10 mouse cellular contexts compared by ENCODE assay signal in the genomic region with DNA sequence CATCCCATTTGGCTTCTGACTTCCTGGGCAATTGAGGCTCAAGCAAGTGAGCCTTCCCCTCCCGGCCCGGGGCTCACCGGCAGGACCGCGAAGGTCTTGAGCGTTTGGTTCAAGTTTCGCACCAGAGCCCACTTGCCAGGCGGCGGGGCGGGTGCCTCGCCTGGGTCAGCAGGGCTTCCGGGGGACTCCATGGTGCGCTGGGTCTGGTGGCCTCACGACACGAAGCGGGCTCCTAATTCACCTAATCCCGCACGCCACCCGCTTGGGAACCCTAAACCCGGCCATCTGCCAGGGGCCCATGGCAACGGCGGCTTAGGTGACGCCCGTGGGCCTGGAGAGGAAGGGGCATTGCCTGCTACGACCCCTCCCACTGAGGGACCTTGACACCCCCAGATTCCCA. TPM values are rescaled to one million over a fixed set of nuclear protein-coding genes. Genes with fewer than 3 reads are reported as not detected.
A peak's percentile ranks its signal among the peaks of the same experiment; 100 is the strongest.
DNase-seq lines count a peak whose midpoint lies in the region; ATAC-seq and TF ChIP-seq lines count a peak whose summit lies in the region.
"Had no signal": no experiment of that assay in that cellular context is flagged by ENCODE, and none has a peak within 500 bp of the region (broad histone marks: within the 10 kb centered on the region; RNA-seq: fewer than 3 reads in every experiment).

No protein-coding gene starts in this region.

- H3K36me3 ChIP-seq in heart, embryonic 14.5 days (ENCODE audit: control insufficient read depth, insufficient read depth, low read length), result no peaks in the 10 kb centered on the region
- H3K36me3 ChIP-seq in hindbrain, embryonic 12.5 days, result no peaks in the 10 kb centered on the region
- no peaks in the 10 kb centered on the region for H3K36me3 ChIP-seq in midbrain, embryonic 15.5 days (replicated peaks)
- H3K36me3 ChIP-seq in thymus, adult 2 months (ENCODE audit: control insufficient read depth, insufficient read depth, low read length), result no peaks in the 10 kb centered on the region
- H3K36me3 ChIP-seq: G1E had no signal

- H3K4me1 ChIP-seq in heart, embryonic 14.5 days (ENCODE audit: control insufficient read depth in 2 of 2, insufficient read depth in 2 of 2, low read length in 2 of 2), result peaks cover 3 to 6% of the 10 kb centered on the region in 2 experiments; a peak in 3 of 4 replicates
- H3K4me1 ChIP-seq in hindbrain, embryonic 12.5 days, result peaks cover 11% of the 10 kb centered on the region
- H3K4me1 ChIP-seq in midbrain, embryonic 15.5 days, result peaks cover 8% of the 10 kb centered on the region
- peaks cover 21% of the 10 kb centered on the region for H3K4me1 ChIP-seq in thymus, adult 2 months (replicated peaks; ENCODE audit: control insufficient read depth, insufficient read depth, low read length)

- peak overlapping the region; percentile 56; the same call in 1 of the 2 replicates for H3K9ac ChIP-seq in heart, embryonic 14.5 days (ENCODE audit: low read length)
- H3K9ac ChIP-seq in hindbrain, embryonic 12.5 days, result 0 out of 2 replicates have a peak overlapping the region, but pooled peaks have one; percentile 28
- no peak overlapping the region for H3K9ac ChIP-seq in midbrain, embryonic 15.5 days

- TF ChIP-seq POLR2A in thymus, adult 2 months (IDR thresholded peaks at IDR 0.05; ENCODE audit: control insufficient read depth, extremely low read depth, insufficient read depth, low read length, poor library complexity), result no peak

- H3K4me2 ChIP-seq in heart, embryonic 14.5 days (ENCODE audit: low read length), result peak overlapping the region; percentile 48
- peak overlapping the region; percentile 41 for H3K4me2 ChIP-seq in hindbrain, embryonic 12.5 days (replicated peaks)
- H3K4me2 ChIP-seq in midbrain, embryonic 15.5 days, result peak overlapping the region; percentile 40

- peak overlapping the region; percentile 7 to 10; a peak in 2 of 4 replicates for H3K4me3 ChIP-seq in heart, embryonic 14.5 days (ENCODE audit: control insufficient read depth in 1 of 2, insufficient read depth in 1 of 2, low read depth in 1 of 2, low read length in 2 of 2)
- peak overlapping the region; percentile 18 for H3K4me3 ChIP-seq in hindbrain, embryonic 12.5 days
- H3K4me3 ChIP-seq in midbrain, embryonic 15.5 days, result 0 out of 2 replicates have a peak overlapping the region, but pooled peaks have one; percentile 3
- H3K4me3 ChIP-seq in thymus, adult 2 months (ENCODE audit: control insufficient read depth, insufficient read depth, low read length), result no peak overlapping the region

- DNase-seq in heart, postnatal 4 days, result no peak
- peak; percentile 32 to 38 for DNase-seq in cerebellum, postnatal 10 days
- no peak for DNase-seq in right cerebral cortex, postnatal 4 days
- DNase-seq in thymus, adult 2 months, result no peak
- no peak for DNase-seq in gastrocnemius, postnatal 4 days (ENCODE audit: low spot score in 2 of 2)
- DNase-seq: spleen, adult 18-20 months had no signal

- H3K27ac ChIP-seq in heart, embryonic 14.5 days (replicated peaks in 1 of 2; ENCODE audit: control insufficient read depth in 1 of 2, insufficient read depth in 1 of 2, low read depth in 2 of 2, low read length in 2 of 2), result no peak overlapping the region
- H3K27ac ChIP-seq in hindbrain, embryonic 12.5 days, result no peak overlapping the region
- H3K27ac ChIP-seq in midbrain, embryonic 15.5 days, result no peak overlapping the region
- H3K27ac ChIP-seq in thymus, adult 2 months (ENCODE audit: control insufficient read depth, insufficient read depth, low read length), result no peak overlapping the region

- peaks cover 24% of the 10 kb centered on the region for H3K27me3 ChIP-seq in heart, embryonic 14.5 days (ENCODE audit: control insufficient read depth, insufficient read depth, low read length)
- peaks cover 30% of the 10 kb centered on the region for H3K27me3 ChIP-seq in hindbrain, embryonic 12.5 days
- peaks cover 15% of the 10 kb centered on the region for H3K27me3 ChIP-seq in midbrain, embryonic 15.5 days (replicated peaks)
- H3K27me3 ChIP-seq in thymus, adult 2 months (ENCODE audit: control insufficient read depth, insufficient read depth, low read length), result no peaks in the 10 kb centered on the region; the same call in 1 of the 2 replicates

- WGBS in heart, embryonic 14.5 days, result 8% methylated on average over 25 of the region's 25 CpGs
- WGBS in hindbrain, embryonic 12.5 days, result 10% methylated on average over 25 of the region's 25 CpGs
- 5% methylated on average over 25 of the region's 25 CpGs for WGBS in midbrain, embryonic 15.5 days
- whole genome bisulfite sequencing in thymus, adult 2 months, result 31% methylated on average over 25 of the region's 25 CpGs

- TF ChIP-seq CTCF in thymus, adult 2 months (IDR thresholded peaks at IDR 0.05; ENCODE audit: borderline replicate concordance, control insufficient read depth, extremely low read depth, insufficient read depth, low read length, poor library complexity), result no peak

- no peaks in the 10 kb centered on the region for H3K9me3 ChIP-seq in heart, embryonic 14.5 days (ENCODE audit: control insufficient read depth, low read length)
- no peaks in the 10 kb centered on the region for H3K9me3 ChIP-seq in hindbrain, embryonic 12.5 days (replicated peaks)
- H3K9me3 ChIP-seq in midbrain, embryonic 15.5 days, result no peaks in the 10 kb centered on the region
- H3K9me3 ChIP-seq: G1E had no signal

- no peak for ATAC-seq in heart, embryonic 14.5 days (ENCODE audit: insufficient number of reproducible peaks, insufficient read depth, low FRiP score, low read depth)
- no peak for ATAC-seq in hindbrain, embryonic 12.5 days (ENCODE audit: low FRiP score)
- no peak for ATAC-seq in midbrain, embryonic 15.5 days (replicated peaks)

RNA-seq across cellular contexts. Expression of a gene that starts 8.1 kb away (rescaled TPM):
- 5.3 and 7.6 TPM in 2 replicates for polyA plus RNA-seq in heart, embryonic 14.5 days (2014; fragmentation: Nextera tagmentation; extraction: Ambion mirVana)
- total RNA-seq in heart, postnatal 4 days (2021), result 1 to 10 TPM; 4.2 to 5.4 TPM
- polyA plus RNA-seq in hindbrain, embryonic 12.5 days (2016; fragmentation: Nextera tagmentation; extraction: Ambion mirVana), result 21.9 and 22.5 TPM in 2 replicates
- polyA plus RNA-seq in midbrain, embryonic 15.5 days (2015; fragmentation: Nextera tagmentation; extraction: Ambion mirVana), result 20.6 and 23.8 TPM in 2 replicates
- polyA plus RNA-seq in thymus, adult 2 months (2012; rRNA removed), result 8.0 and 10.1 TPM in 2 replicates
- total RNA-seq in gastrocnemius, postnatal 4 days (2021), result 1 to 10 TPM; 7.0 to 7.1 TPM

RNA-seq across cellular contexts. Expression of a gene that starts 34.1 kb away (rescaled TPM):
- polyA plus RNA-seq in heart, embryonic 14.5 days (2014; fragmentation: Nextera tagmentation; extraction: Ambion mirVana), result 0.09 TPM in 2 replicates
- under 1 TPM in 1 of 2 experiments, not detected in 1; 0.11 TPM for total RNA-seq in heart, postnatal 4 days (2021)
- 0.28 and 0.73 TPM in 2 replicates for polyA plus RNA-seq in hindbrain, embryonic 12.5 days (2016; fragmentation: Nextera tagmentation; extraction: Ambion mirVana)
- 0.33 and 0.37 TPM in 2 replicates for polyA plus RNA-seq in midbrain, embryonic 15.5 days (2015; fragmentation: Nextera tagmentation; extraction: Ambion mirVana)
- polyA plus RNA-seq in thymus, adult 2 months (2012; rRNA removed), result 1.8 TPM in 2 replicates
- under 1 TPM; 0.32 to 0.36 TPM for total RNA-seq in gastrocnemius, postnatal 4 days (2021)
- polyA plus RNA-seq: G1E had no signal

Comparison
In these comparisons a context has a peak if more than half of its experiments do, and no peak if none do; other contexts are left out.
1. DNase-seq: peak in cerebellum, postnatal 10 days (2 of 2); none in heart, postnatal 4 days (single experiment), right cerebral cortex, postnatal 4 days (single experiment), thymus, adult 2 months (single experiment) and gastrocnemius, postnatal 4 days (0 of 2).
2. Peak in every context shown above with its lines, with median percentiles within 50 percentile points of each other: H3K4me2 ChIP-seq.